Mouse (Mus musculus) MEL (cell line): ENCODE results near the gene Gprc5b. TPM values are rescaled to one million over a fixed set of nuclear protein-coding genes. Genes with fewer than 3 reads are reported as not detected.

Experiments used
- DNase-seq: peaks from one replicate; pipeline ENCODE4 v3.0.0; 2011; ENCODE audit warnings: low read depth, low spot score
- H3K27ac ChIP-seq: 2 replicates; pipeline ENCODE4 v1.5.1; 2012; ENCODE audit warnings: low read depth, mild to moderate bottlenecking, control low read depth, low read length, moderate library complexity; ENCODE audit not compliant: control insufficient read depth
- H3K27me3 ChIP-seq, 2 experiments: fragments of 150-350 bp in 1 of 2; sonication (generic) in 1 of 2; 2 replicates each; pipeline ENCODE4 v1.6.1; 2012; ENCODE audit warnings: low read length in 2 of 2, mild to moderate bottlenecking in 2 of 2, improper control_type of control experiment in 1 of 2, moderate library complexity in 1 of 2; ENCODE audit not compliant: insufficient read depth in 2 of 2, control insufficient read depth in 1 of 2
- H3K36me3 ChIP-seq, 2 experiments: 2 replicates each; pipeline ENCODE4 v1.6.1; 2012 to 2014; ENCODE audit warnings: low read length in 2 of 2, improper control_type of control experiment in 1 of 2, inconsistent platforms in 1 of 2, mild to moderate bottlenecking in 1 of 2; ENCODE audit not compliant: insufficient read depth in 2 of 2, control insufficient read depth in 1 of 2
- H3K4me1 ChIP-seq, 2 experiments: fragments of 150-350 bp in 1 of 2; sonication (generic) in 1 of 2; 2 replicates each; pipeline ENCODE4 v1.6.1; 2012; ENCODE audit warnings: low read length in 2 of 2, improper control_type of control experiment in 1 of 2, mild to moderate bottlenecking in 1 of 2; ENCODE audit not compliant: insufficient read depth in 2 of 2, control insufficient read depth in 1 of 2
- H3K4me3 ChIP-seq, 2 experiments: fragments of 150-350 bp in 1 of 2; sonication (generic) in 1 of 2; 2 replicates each; pipeline ENCODE4 v1.5.1; 2012; ENCODE audit warnings: low read depth in 2 of 2, low read length in 2 of 2, mild to moderate bottlenecking in 2 of 2, moderate library complexity in 2 of 2, control low read depth in 1 of 2, improper control_type of control experiment in 1 of 2; ENCODE audit not compliant: control insufficient read depth in 1 of 2, insufficient read depth in 1 of 2
- H3K79me2 ChIP-seq: 2 replicates; pipeline ENCODE4 v1.6.1; 2012; ENCODE audit warnings: mild to moderate bottlenecking, low read length, moderate library complexity; ENCODE audit not compliant: control insufficient read depth, poor library complexity, insufficient read depth
- H3K9ac ChIP-seq: 2 replicates; pipeline ENCODE4 v1.6.1; 2012; ENCODE audit warnings: low read depth, mild to moderate bottlenecking, control low read depth, low read length, moderate library complexity; ENCODE audit not compliant: control insufficient read depth, poor library complexity, severe bottlenecking
- H3K9me3 ChIP-seq: fragments of 150-350 bp; sonication (generic); replicated peaks from 2 replicates; pipeline ENCODE4 v1.6.1; 2012; ENCODE audit warnings: mild to moderate bottlenecking, low read length, improper control_type of control experiment, moderate library complexity; ENCODE audit not compliant: insufficient read depth
- BHLHE40 ChIP-seq: IDR thresholded peaks from 2 replicates; pipeline ENCODE4 v1.6.1; 2012; ENCODE audit warnings: low read depth, mild to moderate bottlenecking, inconsistent platforms, low read length, improper control_type of control experiment, borderline replicate concordance
- CHD1 ChIP-seq: IDR thresholded peaks from 2 replicates; pipeline ENCODE4 v1.6.1; 2012; ENCODE audit warnings: low read depth, mild to moderate bottlenecking, inconsistent platforms, low read length, improper control_type of control experiment
- CHD2 ChIP-seq: IDR thresholded peaks from 2 replicates; pipeline ENCODE4 v1.6.1; 2011; ENCODE audit warnings: low read length, improper control_type of control experiment
- CTCF ChIP-seq, 3 experiments: IDR thresholded peaks in 2 of 3; conservative IDR thresholded peaks in 1 of 3; 2 replicates each; pipeline ENCODE4 v1.5.1; 2011 to 2012; ENCODE audit warnings: low read length in 3 of 3, low read depth in 2 of 3, mild to moderate bottlenecking in 2 of 3, improper control_type of control experiment in 1 of 3, inconsistent platforms in 1 of 3, mixed read lengths in 1 of 3, moderate library complexity in 1 of 3; ENCODE audit not compliant: control insufficient read depth in 1 of 3, insufficient read depth in 1 of 3, poor library complexity in 1 of 3, severe bottlenecking in 1 of 3
- ELF1 ChIP-seq: IDR thresholded peaks from 2 replicates; pipeline ENCODE4 v1.6.1; 2014; ENCODE audit warnings: low read depth, mild to moderate bottlenecking, inconsistent platforms, low read length, improper control_type of control experiment, moderate library complexity
- ETS1 ChIP-seq: IDR thresholded peaks from 2 replicates; pipeline ENCODE4 v1.6.1; 2012; ENCODE audit warnings: low read depth, mild to moderate bottlenecking, inconsistent platforms, low read length, improper control_type of control experiment, moderate library complexity
- GABPA ChIP-seq: IDR thresholded peaks from 2 replicates; pipeline ENCODE4 v1.6.1; 2012; ENCODE audit warnings: low read depth, mild to moderate bottlenecking, inconsistent platforms, low read length, improper control_type of control experiment, moderate library complexity
- GATA1 ChIP-seq: IDR thresholded peaks from 2 replicates; pipeline ENCODE4 v1.6.1; 2011; ENCODE audit warnings: low read depth, low read length, improper control_type of control experiment
- HCFC1 ChIP-seq: IDR thresholded peaks from 2 replicates; pipeline ENCODE4 v1.6.1; 2012; ENCODE audit warnings: low read depth, mild to moderate bottlenecking, inconsistent platforms, low read length, improper control_type of control experiment, moderate library complexity
- JUND ChIP-seq: IDR thresholded peaks from 2 replicates; pipeline ENCODE4 v1.6.1; 2011; ENCODE audit warnings: low read depth, mild to moderate bottlenecking, improper control_type of control experiment, low read length
- KAT2A ChIP-seq: conservative IDR thresholded peaks from 2 replicates; pipeline ENCODE4 v1.6.1; 2012; ENCODE audit warnings: low read depth, low read length, improper control_type of control experiment, inconsistent platforms
- MAFK ChIP-seq: IDR thresholded peaks from 2 replicates; pipeline ENCODE4 v1.6.1; 2011; ENCODE audit warnings: low read depth, mild to moderate bottlenecking, low read length, improper control_type of control experiment, borderline replicate concordance
- MAZ ChIP-seq: IDR thresholded peaks from 2 replicates; pipeline ENCODE4 v1.6.1; 2012; ENCODE audit warnings: low read depth, mild to moderate bottlenecking, inconsistent platforms, low read length, improper control_type of control experiment
- MEF2A ChIP-seq: IDR thresholded peaks from 2 replicates; pipeline ENCODE4 v1.6.1; 2014; ENCODE audit warnings: low read depth, mild to moderate bottlenecking, inconsistent platforms, low read length, improper control_type of control experiment; ENCODE audit not compliant: poor library complexity, insufficient replicate concordance, severe bottlenecking; ENCODE audit errors: extremely low read depth
- NRF1 ChIP-seq: IDR thresholded peaks from 2 replicates; pipeline ENCODE4 v1.6.1; 2014; ENCODE audit warnings: low read depth, mild to moderate bottlenecking, inconsistent platforms, low read length, improper control_type of control experiment, moderate library complexity; ENCODE audit not compliant: poor library complexity, insufficient read depth, severe bottlenecking
- POLR2AphosphoS5 ChIP-seq: IDR thresholded peaks from 2 replicates; pipeline ENCODE4 v1.6.1; 2012; ENCODE audit warnings: low read depth, borderline replicate concordance, mild to moderate bottlenecking, inconsistent platforms, low read length, moderate library complexity, mixed read lengths
- RAD21 ChIP-seq: IDR thresholded peaks from 2 replicates; pipeline ENCODE4 v1.6.1; 2011; ENCODE audit warnings: mild to moderate bottlenecking, low read depth, low read length, improper control_type of control experiment
- RCOR1 ChIP-seq: IDR thresholded peaks from 2 replicates; pipeline ENCODE4 v1.6.1; 2012; ENCODE audit warnings: low read depth, mild to moderate bottlenecking, inconsistent platforms, low read length, improper control_type of control experiment
- SIN3A ChIP-seq: IDR thresholded peaks from 2 replicates; pipeline ENCODE4 v1.6.1; 2012; ENCODE audit warnings: low read length, improper control_type of control experiment, inconsistent platforms
- SMC3 ChIP-seq: IDR thresholded peaks from 2 replicates; pipeline ENCODE4 v1.6.1; 2011; ENCODE audit warnings: low read depth, low read length, improper control_type of control experiment
- TAL1 ChIP-seq: IDR thresholded peaks from 2 replicates; pipeline ENCODE4 v1.6.1; 2012; ENCODE audit warnings: mild to moderate bottlenecking, inconsistent platforms, low read length, moderate library complexity, mixed read lengths
- TBP ChIP-seq: IDR thresholded peaks from 2 replicates; pipeline ENCODE4 v1.8.0; 2011; ENCODE audit warnings: low read depth, low read length, improper control_type of control experiment
- TCF12 ChIP-seq: IDR thresholded peaks from 2 replicates; pipeline ENCODE4 v1.6.1; 2014; ENCODE audit warnings: low read depth, mild to moderate bottlenecking, inconsistent platforms, low read length, improper control_type of control experiment, moderate library complexity
- USF1 ChIP-seq: IDR thresholded peaks from 2 replicates; pipeline ENCODE4 v1.6.1; 2014; ENCODE audit warnings: low read depth, mild to moderate bottlenecking, inconsistent platforms, low read length, improper control_type of control experiment, moderate library complexity
- USF2 ChIP-seq, 2 experiments: IDR thresholded peaks; 2 replicates each; pipeline ENCODE4 v1.6.1; 2011 to 2012; ENCODE audit warnings: improper control_type of control experiment in 2 of 2, low read length in 2 of 2, borderline replicate concordance in 1 of 2, inconsistent platforms in 1 of 2, low read depth in 1 of 2, mild to moderate bottlenecking in 1 of 2; ENCODE audit not compliant: insufficient read depth in 1 of 2
- ZC3H11A ChIP-seq: IDR thresholded peaks from 2 replicates; pipeline ENCODE4 v1.6.1; 2012; ENCODE audit warnings: low read depth, mild to moderate bottlenecking, inconsistent platforms, low read length, improper control_type of control experiment
- ZKSCAN1 ChIP-seq: IDR thresholded peaks from 2 replicates; pipeline ENCODE4 v1.6.1; 2012; ENCODE audit warnings: low read depth, mild to moderate bottlenecking, inconsistent platforms, low read length, improper control_type of control experiment, moderate library complexity
- ZMIZ1 ChIP-seq: IDR thresholded peaks from 2 replicates; pipeline ENCODE4 v1.6.1; 2012; ENCODE audit warnings: low read depth, mild to moderate bottlenecking, inconsistent platforms, low read length, improper control_type of control experiment, moderate library complexity
- ZNF384 ChIP-seq: IDR thresholded peaks from 2 replicates; pipeline ENCODE4 v1.6.1; 2012; ENCODE audit warnings: low read depth, mild to moderate bottlenecking, inconsistent platforms, low read length, improper control_type of control experiment
- polyA plus RNA-seq, 2 experiments: library from polyadenylated mRNA; stranded (reverse) in 1 of 2; unstranded in 1 of 2; fragments of >175 nt in 1 of 2; fragments of >200 nt in 1 of 2; gene quantifications; 2 replicates each; pipeline versions ENCODE4 v1.2.1 to v1.2.4; 2012; ENCODE audit warnings: low replicate concordance in 2 of 2, low read depth in 1 of 2; ENCODE audit not compliant: insufficient read length in 2 of 2, insufficient read depth in 1 of 2, missing spikeins in 1 of 2
- total RNA-seq: library from RNA; depleted of rRNA; stranded (reverse); fragments of 300-350 nt; gene quantifications from 2 replicates; pipeline ENCODE4 v1.2.3, GENCODE M21; 2012

Gene Gprc5b
- total and polyA plus RNA-seq, 3 experiments, result not detected

DNA sequence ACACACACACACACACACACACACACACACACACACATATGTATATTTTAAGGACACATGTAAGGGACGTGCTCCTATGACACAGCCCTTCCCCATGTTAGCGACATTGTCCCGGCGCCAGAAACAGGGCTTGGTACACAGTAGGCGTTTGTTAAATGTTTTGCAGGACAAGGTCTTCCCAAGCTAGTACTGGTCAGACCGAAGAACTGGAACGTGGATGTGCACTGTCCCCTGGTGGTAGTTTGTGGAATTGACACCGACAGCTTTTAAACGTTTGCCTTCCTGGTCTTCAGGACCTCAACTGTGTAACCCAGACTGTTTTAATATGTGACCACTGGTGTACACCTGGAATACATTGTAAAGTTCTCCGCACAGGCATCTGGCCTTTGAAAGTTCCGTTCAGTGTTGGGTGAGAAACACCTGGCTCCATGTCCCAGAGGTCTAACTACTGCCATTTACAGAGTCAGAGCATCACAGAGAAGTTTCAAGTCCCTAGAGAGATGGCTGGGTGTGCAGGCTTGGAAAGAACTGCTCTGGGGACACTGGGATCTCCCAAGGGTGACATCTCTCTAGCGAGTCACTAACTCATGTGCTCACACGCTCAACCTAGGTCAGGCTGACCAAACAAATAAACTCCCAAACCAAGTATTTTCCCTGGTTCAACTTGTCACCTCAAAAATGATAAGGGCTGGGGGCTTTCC, 1.3 kb upstream of the Gprc5b start:
- TF ChIP-seq HCFC1 (no peak), GATA1 (no peak), GABPA (no peak), USF2 (IDR thresholded peaks at IDR 0.05; ENCODE audit: borderline replicate concordance in 1 of 2, insufficient read depth in 1 of 2, low read depth in 1 of 2, low read length in 2 of 2) (no peak), ELF1 (0 out of 2 replicates have a peak, but pooled peaks have one; percentile 11), BHLHE40 (no peak), CHD2 (no peak), ZMIZ1 (no peak), ZKSCAN1 (no peak), RAD21 (peak; percentile 94), TAL1 (no peak), TBP (no peak), KAT2A (no peak), NRF1 (no peak), MAFK (no peak), JUND (no peak), RCOR1 (no peak), USF1 (no peak), SIN3A (peak; percentile 49; the same call in 1 of the 2 replicates), POLR2AphosphoS5 (no peak), MEF2A (no peak), MAZ (no peak), TCF12 (no peak), CHD1 (no peak), CTCF (IDR thresholded peaks at IDR 0.05 in 2 of 3, conservative IDR thresholded peaks at IDR 0.05 in 1 of 3; ENCODE audit: control insufficient read depth in 1 of 3, insufficient read depth in 1 of 3, low read depth in 2 of 3, low read length in 3 of 3, poor library complexity in 1 of 3, severe bottlenecking in 1 of 3) (peak; percentile 90 to 100 (median 96)), SMC3 (peak; percentile 98), ETS1 (no peak), ZC3H11A (peak; percentile 97), ZNF384 (peak; percentile 80)
- Histone ChIP-seq H3K9me3 (no peaks in the 10 kb centered on the region), H3K4me3 (no peak overlapping the region), H3K79me2 (no peaks in the 10 kb centered on the region), H3K4me1 (no peaks in the 10 kb centered on the region), H3K9ac (no peak overlapping the region), H3K36me3 (no peaks in the 10 kb centered on the region), H3K27ac (no peak overlapping the region), H3K27me3 (no peaks in the 10 kb centered on the region; a peak in 1 of 4 replicates)
- DNase-seq, result peak; percentile 78
